Mouse (Mus musculus) skeletal muscle tissue, postnatal 0 days (tissue): ENCODE data around the gene Ccdc28b. TPM values are rescaled to one million over a fixed set of nuclear protein-coding genes. Genes with fewer than 3 reads are reported as not detected.

Experiments
- polyA plus RNA-seq: library from polyadenylated mRNA; unstranded; fragments of >200 nt; fragmentation: Nextera tagmentation; extraction: Ambion mirVana; gene quantifications from 2 replicates; pipeline ENCODE4 v1.2.1, GENCODE M21; 2015

The Ccdc28b gene
- 42.5 and 46.6 TPM in 2 replicates for polyA plus RNA-seq

GRCm38 (mm10) chr4:129623681-129624091, at the start of gene Ccdc28b:
Ccdc28b (minus strand) TSS chr4:129623947.

GRCm38 (mm10) chr4:129672083-129672877, 48.5 kb upstream of the Ccdc28b start, which contains the start of gene Kpna6:
Kpna6 (minus strand) TSS chr4:129672767.

GRCm38 (mm10) chr4:129640638-129641467, 17.1 kb upstream of the Ccdc28b start, which contains the start of gene Txlna:
Txlna (minus strand) TSS chr4:129641065.

GRCm38 (mm10) chr4:129618786-129619691, 4.7 kb downstream of the Ccdc28b start, which contains the start of gene Iqcc:
Iqcc (minus strand) TSS chr4:129619099.

GRCm38 (mm10) chr4:129614093-129614492, 9.7 kb downstream of the Ccdc28b start, which contains the start of gene Dcdc2b:
Dcdc2b (minus strand) TSS chr4:129614257.

GRCm38 (mm10) chr4:129600233-129601158, 23.3 kb downstream of the Ccdc28b start, which contains the start of the genes Eif3i and Tmem234:
Eif3i (minus strand) TSS chr4:129600648.
Tmem234 (plus strand) TSS chr4:129600668.

GRCm38 (mm10) chr4:129578466-129578865, 45.3 kb downstream of the Ccdc28b start, which contains the start of gene Fam167b:
Fam167b (minus strand) TSS chr4:129578549.

GRCm38 (mm10) chr4:129573430-129573829, 50.3 kb downstream of the Ccdc28b start, which contains the start of gene Lck:
Lck (minus strand) TSS chr4:129573641.

Other genes with a start within 250 kb of the Ccdc28b start
- 3.8 and 6.5 TPM in 2 replicates for gene Zbtb8a, start 245.8 kb downstream of the Ccdc28b start, polyA plus RNA-seq
- gene Zbtb8b, start 183.1 kb downstream of the Ccdc28b start, polyA plus RNA-seq, result not detected in 2 replicates
- 16.8 and 20.1 TPM in 2 replicates for gene Bsdc1, start 162.4 kb downstream of the Ccdc28b start, polyA plus RNA-seq
- not detected in 2 replicates for gene Tssk3, start 132.9 kb downstream of the Ccdc28b start, polyA plus RNA-seq
- not detected in 2 replicates for gene Fam229a, start 132.8 kb downstream of the Ccdc28b start, polyA plus RNA-seq
- gene Marcksl1, start 110.4 kb downstream of the Ccdc28b start, polyA plus RNA-seq, result 75.3 and 95.8 TPM in 2 replicates
- 49.0 and 59.8 TPM in 2 replicates for gene Hdac1, start 81.2 kb downstream of the Ccdc28b start, polyA plus RNA-seq
- 0.78 and 1.2 TPM in 2 replicates for gene Lck, start 50.3 kb downstream of the Ccdc28b start, polyA plus RNA-seq
- gene Fam167b, start 45.4 kb downstream of the Ccdc28b start, polyA plus RNA-seq, result 1.7 and 2.5 TPM in 2 replicates
- 169 and 180 TPM in 2 replicates for gene Eif3i, start 23.3 kb downstream of the Ccdc28b start, polyA plus RNA-seq
- 125 and 129 TPM in 2 replicates for gene Tmem234, start 23.3 kb downstream of the Ccdc28b start, polyA plus RNA-seq
- gene Dcdc2b, start 9.7 kb downstream of the Ccdc28b start, polyA plus RNA-seq, result 1.8 TPM in 2 replicates
- gene Iqcc, start 4.8 kb downstream of the Ccdc28b start, polyA plus RNA-seq, result 15.0 and 17.6 TPM in 2 replicates
- gene Txlna, start 17.1 kb upstream of the Ccdc28b start, polyA plus RNA-seq, result 25.4 and 27.7 TPM in 2 replicates
- gene Kpna6, start 48.8 kb upstream of the Ccdc28b start, polyA plus RNA-seq, result 13.8 and 15.4 TPM in 2 replicates
- 3.0 and 3.3 TPM in 2 replicates for gene Tmem39b, start 72.9 kb upstream of the Ccdc28b start, polyA plus RNA-seq
- 37.6 and 38.5 TPM in 2 replicates for gene Khdrbs1, start 118.4 kb upstream of the Ccdc28b start, polyA plus RNA-seq
- gene Ptp4a2, start 187.3 kb upstream of the Ccdc28b start, polyA plus RNA-seq, result 564 and 580 TPM in 2 replicates